Mouse (Mus musculus): Measurements from ENCODE around the gene Mrps9. TPM values are rescaled to one million over a fixed set of nuclear protein-coding genes. Genes with fewer than 3 reads are reported as not detected.

The Mrps9 gene
- total and polyA plus RNA-seq, 3 experiments = 89.9 to 134 (median 111) TPM

GRCm38 (mm10) chr1:42865336-42865939, 14.4 kb downstream of the Mrps9 start:
- H3K9ac ChIP-seq (ENCODE audit: insufficient read depth, low read depth) = no peak overlapping the region
- peaks cover 17 to 28% of the 10 kb centered on the region in 2 experiments for H3K4me1 ChIP-seq (ENCODE audit: control insufficient read depth in 1 of 2, insufficient read depth in 2 of 2)
- in situ Hi-C loops (cut with MboI; ENCODE audit: low pct_ligation_motif_present, low pct_unique_long_range_greater_than_20kb, low sequenced_read_pairs) = no loop called here
- dilution Hi-C loops (cut with MboI; ENCODE audit: extremely low pct_ligation_motif_present, extremely low pct_unique_long_range_greater_than_20kb, low sequenced_read_pairs) = no loop called here
- H3K4me3 ChIP-seq (replicated peaks in 1 of 3; ENCODE audit: low read depth in 2 of 3, low read length in 2 of 3, poor library complexity in 1 of 3) = no peak overlapping the region
- H3K9me3 ChIP-seq (replicated peaks; ENCODE audit: low read length) = no peaks in the 10 kb centered on the region
- no peak for TF ChIP-seq HCFC1 (IDR thresholded peaks at IDR 0.05; ENCODE audit: low read depth, low read length)
- TF ChIP-seq RAD21 (IDR thresholded peaks at IDR 0.05; ENCODE audit: low read depth, low read length) = no peak
- TF ChIP-seq KAT2A (IDR thresholded peaks at IDR 0.05; ENCODE audit: insufficient replicate concordance, low read length) = no peak
- TF ChIP-seq ZC3H11A (IDR thresholded peaks at IDR 0.05; ENCODE audit: low read depth, low read length) = no peak
- no peak for TF ChIP-seq ELF1 (IDR thresholded peaks at IDR 0.05; ENCODE audit: low read depth, low read length)
- no peak for TF ChIP-seq USF2 (conservative IDR thresholded peaks at IDR 0.05; ENCODE audit: low read depth, low read length)
- no peak for TF ChIP-seq TCF12 (IDR thresholded peaks at IDR 0.05; ENCODE audit: low read depth, low read length)
- peaks cover 14% of the 10 kb centered on the region for H3K79me2 ChIP-seq (replicated peaks; ENCODE audit: control insufficient read depth, extremely low read depth, insufficient read depth, poor library complexity, severe bottlenecking)
- peak overlapping the region; percentile 33; the same call in 1 of the 2 replicates for H3K27ac ChIP-seq (ENCODE audit: insufficient read depth, low read depth)
- DNase-seq (ENCODE audit: extremely low read depth) = no peak
- no peak overlapping the region for H3K4me2 ChIP-seq (ENCODE audit: insufficient read depth, low read depth, poor library complexity, severe bottlenecking)
- H3K36me3 ChIP-seq (replicated peaks in 1 of 2; ENCODE audit: control insufficient read depth in 1 of 2, insufficient read depth in 1 of 2, low read length in 1 of 2) = peaks cover 34 to 62% of the 10 kb centered on the region in 2 experiments
- H3K27me3 ChIP-seq (replicated peaks) = no peaks in the 10 kb centered on the region

GRCm38 (mm10) chr1:42865986-42866385, 15.0 kb downstream of the Mrps9 start:
- Histone ChIP-seq H3K4me1 (ENCODE audit: control insufficient read depth in 1 of 2, insufficient read depth in 2 of 2) (peaks cover 17 to 28% of the 10 kb centered on the region in 2 experiments), H3K79me2 (replicated peaks; ENCODE audit: control insufficient read depth, extremely low read depth, insufficient read depth, poor library complexity, severe bottlenecking) (peaks cover 10% of the 10 kb centered on the region), H3K9me3 (replicated peaks; ENCODE audit: low read length) (no peaks in the 10 kb centered on the region), H3K9ac (ENCODE audit: insufficient read depth, low read depth) (no peak overlapping the region), H3K36me3 (replicated peaks in 1 of 2; ENCODE audit: control insufficient read depth in 1 of 2, insufficient read depth in 1 of 2, low read length in 1 of 2) (peaks cover 36 to 63% of the 10 kb centered on the region in 2 experiments), H3K4me3 (replicated peaks in 1 of 3; ENCODE audit: low read depth in 2 of 3, low read length in 2 of 3, poor library complexity in 1 of 3) (no peak overlapping the region), H3K4me2 (ENCODE audit: insufficient read depth, low read depth, poor library complexity, severe bottlenecking) (no peak overlapping the region), H3K27me3 (replicated peaks) (no peaks in the 10 kb centered on the region), H3K27ac (ENCODE audit: insufficient read depth, low read depth) (0 out of 2 replicates have a peak overlapping the region, but pooled peaks have one; percentile 34)
- no peak for TF ChIP-seq E2F4 (IDR thresholded peaks at IDR 0.05; ENCODE audit: insufficient replicate concordance, low read depth, low read length)
- TF ChIP-seq MXI1 (IDR thresholded peaks at IDR 0.05; ENCODE audit: low read depth, low read length) = no peak
- no peak for TF ChIP-seq ZMIZ1 (IDR thresholded peaks at IDR 0.05; ENCODE audit: low read depth, low read length)
- no peak for TF ChIP-seq IRF4 (IDR thresholded peaks at IDR 0.05; ENCODE audit: low read depth, low read length)
- TF ChIP-seq RAD21 (IDR thresholded peaks at IDR 0.05; ENCODE audit: low read depth, low read length) = no peak
- no peak for TF ChIP-seq TCF12 (IDR thresholded peaks at IDR 0.05; ENCODE audit: low read depth, low read length)
- no peak for TF ChIP-seq UBTF (IDR thresholded peaks at IDR 0.05; ENCODE audit: low read depth, low read length)
- in situ Hi-C loops (cut with MboI; ENCODE audit: low pct_ligation_motif_present, low pct_unique_long_range_greater_than_20kb, low sequenced_read_pairs) (no loop called here), dilution Hi-C loops (cut with MboI; ENCODE audit: extremely low pct_ligation_motif_present, extremely low pct_unique_long_range_greater_than_20kb, low sequenced_read_pairs) (no loop called here)
- DNase-seq (ENCODE audit: extremely low read depth) = no peak

Measured in CH12.LX (cell line).